10 mouse cellular contexts compared by ENCODE assay signal in genomic region chr1:172594495-172594894, GRCm38 (mm10). TPM values are rescaled to one million over a fixed set of nuclear protein-coding genes. Genes with fewer than 3 reads are reported as not detected.
DNase-seq lines count a peak whose midpoint lies in the region; ATAC-seq and TF ChIP-seq lines count a peak whose summit lies in the region.
"Had no signal": no experiment of that assay in that cellular context is flagged by ENCODE, and none has a peak within 500 bp of the region (broad histone marks: within the 10 kb centered on the region; RNA-seq: fewer than 3 reads in every experiment).

No protein-coding gene starts in this region.

- H3K4me2 ChIP-seq in hindbrain, postnatal 0 days (ENCODE audit: low read depth, low read length): no peak overlapping the region

- no peaks in the 10 kb centered on the region for H3K27me3 ChIP-seq in thymus, adult 2 months (ENCODE audit: control insufficient read depth, insufficient read depth, low read length)
- H3K27me3 ChIP-seq in hindbrain, postnatal 0 days (ENCODE audit: insufficient read depth, low read length): no peaks in the 10 kb centered on the region

- no peak for TF ChIP-seq CTCF in thymus, adult 2 months (IDR thresholded peaks at IDR 0.05; ENCODE audit: borderline replicate concordance, control insufficient read depth, extremely low read depth, insufficient read depth, low read length, poor library complexity)
- TF ChIP-seq CTCF in hindbrain, postnatal 0 days (IDR thresholded peaks at IDR 0.05; ENCODE audit: low read depth): peak; percentile 80

- ATAC-seq in hindbrain, postnatal 0 days: peak; percentile 64; the same call in 1 of the 2 replicates
- peak; percentile 69 for ATAC-seq in megakaryocyte-erythroid progenitor cell, adult 5-6 weeks (replicated peaks; ENCODE audit: low FRiP score, low TSS enrichment, poor library complexity, severe bottlenecking)
- no peak for ATAC-seq in erythroid progenitor cell, adult 5-6 weeks (replicated peaks; ENCODE audit: low FRiP score, poor library complexity, severe bottlenecking)

- no peak for TF ChIP-seq POLR2A in thymus, adult 2 months (IDR thresholded peaks at IDR 0.05; ENCODE audit: control insufficient read depth, extremely low read depth, insufficient read depth, low read length, poor library complexity)

- H3K9ac ChIP-seq in hindbrain, postnatal 0 days (replicated peaks; ENCODE audit: low read length): no peak overlapping the region

- no peaks in the 10 kb centered on the region for H3K36me3 ChIP-seq in thymus, adult 2 months (ENCODE audit: control insufficient read depth, insufficient read depth, low read length)
- no peaks in the 10 kb centered on the region for H3K36me3 ChIP-seq in hindbrain, postnatal 0 days (ENCODE audit: insufficient read depth, low read length)

- no peak overlapping the region for H3K27ac ChIP-seq in thymus, adult 2 months (ENCODE audit: control insufficient read depth, insufficient read depth, low read length)
- H3K27ac ChIP-seq in hindbrain, postnatal 0 days: no peak overlapping the region

- H3K4me1 ChIP-seq in thymus, adult 2 months (replicated peaks; ENCODE audit: control insufficient read depth, insufficient read depth, low read length): peaks cover 4% of the 10 kb centered on the region
- H3K4me1 ChIP-seq in hindbrain, postnatal 0 days (ENCODE audit: insufficient read depth, low read length): no peaks in the 10 kb centered on the region

- DNase-seq in heart, adult 11 months: peak; percentile 87
- DNase-seq in heart, adult 9 months (ENCODE audit: low spot score in 2 of 2): no peak
- DNase-seq in thymus, adult 2 months: peak; percentile 22
- no peak for DNase-seq in thymus, adult 18-20 months
- DNase-seq in c-Kit-positive CD71-negative TER-119-negative erythroid progenitor cells, embryonic 14.5 days (ENCODE audit: low read depth): peak; percentile 20
- peak; percentile 66 for DNase-seq in hindbrain, postnatal 0 days (ENCODE audit: low spot score)

- no peak overlapping the region for H3K4me3 ChIP-seq in thymus, adult 2 months (ENCODE audit: control insufficient read depth, insufficient read depth, low read length)
- no peak overlapping the region for H3K4me3 ChIP-seq in hindbrain, postnatal 0 days (ENCODE audit: low read length)

- no peaks in the 10 kb centered on the region for H3K9me3 ChIP-seq in hindbrain, postnatal 0 days (ENCODE audit: low read length)

RNA-seq across cellular contexts. Expression of gene Slamf8, which starts 4.1 kb away (rescaled TPM):
- polyA plus RNA-seq in thymus, adult 2 months (2012; rRNA removed): 7.2 and 10.9 TPM in 2 replicates
- 0.11 TPM in 1 of 2 replicates, not detected in the other for total RNA-seq in hindbrain, postnatal 0 days (2014; rRNA removed)
- 0.14 TPM in 1 of 2 replicates, not detected in the other for polyA plus RNA-seq in hindbrain, postnatal 0 days (2015; fragmentation: Nextera tagmentation; extraction: Ambion mirVana)
- total RNA-seq in megakaryocyte-erythroid progenitor cell, adult 5-6 weeks (2014; fragmentation: Nextera tagmentation): not detected in 2 replicates
- not detected in 2 replicates for total RNA-seq in megakaryocyte-erythroid progenitor cell, adult 5-6 weeks (2017)
- total RNA-seq in erythroid progenitor cell, adult 5-6 weeks (2015; ENCODE audit: low replicate concordance): 4.3 TPM in 1 of 2 replicates, not detected in the other
- 0.30 and 2.1 TPM in 2 replicates for total RNA-seq in erythroid progenitor cell, adult 5-6 weeks (2017; ENCODE audit: low replicate concordance)
- total RNA-seq: left cerebral cortex, postnatal 36 days had no signal

RNA-seq across cellular contexts. Expression of gene Fcrl6, which starts 7.9 kb away (rescaled TPM):
- polyA plus RNA-seq in thymus, adult 2 months (2012; rRNA removed): not detected in 2 replicates
- total RNA-seq in hindbrain, postnatal 0 days (2014; rRNA removed): 0.18 TPM in 1 of 2 replicates, not detected in the other
- polyA plus RNA-seq in hindbrain, postnatal 0 days (2015; fragmentation: Nextera tagmentation; extraction: Ambion mirVana): not detected in 2 replicates
- not detected in 2 replicates for total RNA-seq in megakaryocyte-erythroid progenitor cell, adult 5-6 weeks (2014; fragmentation: Nextera tagmentation)
- not detected in 2 replicates for total RNA-seq in megakaryocyte-erythroid progenitor cell, adult 5-6 weeks (2017)
- not detected in 2 replicates for total RNA-seq in erythroid progenitor cell, adult 5-6 weeks (2015; ENCODE audit: low replicate concordance)
- not detected in 2 replicates for total RNA-seq in erythroid progenitor cell, adult 5-6 weeks (2017; ENCODE audit: low replicate concordance)
- total RNA-seq: left cerebral cortex, postnatal 36 days had no signal
- polyA plus RNA-seq: stomach, embryonic 16.5 days had no signal

RNA-seq across cellular contexts. Expression of gene Dusp23, which starts 38.3 kb away (rescaled TPM):
- 14.2 and 16.1 TPM in 2 replicates for polyA plus RNA-seq in thymus, adult 2 months (2012; rRNA removed)
- total RNA-seq in hindbrain, postnatal 0 days (2014; rRNA removed): 2.4 and 3.8 TPM in 2 replicates
- polyA plus RNA-seq in hindbrain, postnatal 0 days (2015; fragmentation: Nextera tagmentation; extraction: Ambion mirVana): 8.8 and 9.0 TPM in 2 replicates
- 2.7 and 8.0 TPM in 2 replicates for total RNA-seq in megakaryocyte-erythroid progenitor cell, adult 5-6 weeks (2014; fragmentation: Nextera tagmentation)
- 0.76 and 1.6 TPM in 2 replicates for total RNA-seq in megakaryocyte-erythroid progenitor cell, adult 5-6 weeks (2017)
- 2.2 and 10.5 TPM in 2 replicates for total RNA-seq in erythroid progenitor cell, adult 5-6 weeks (2015; ENCODE audit: low replicate concordance)
- 1.4 TPM in 1 of 2 replicates, not detected in the other for total RNA-seq in erythroid progenitor cell, adult 5-6 weeks (2017; ENCODE audit: low replicate concordance)

RNA-seq across cellular contexts. Expression of gene Vsig8, which starts 38.8 kb away (rescaled TPM):
- 1.8 and 1.9 TPM in 2 replicates for polyA plus RNA-seq in thymus, adult 2 months (2012; rRNA removed)
- 1.9 and 2.9 TPM in 2 replicates for total RNA-seq in hindbrain, postnatal 0 days (2014; rRNA removed)
- 1.9 and 2.0 TPM in 2 replicates for polyA plus RNA-seq in hindbrain, postnatal 0 days (2015; fragmentation: Nextera tagmentation; extraction: Ambion mirVana)
- total RNA-seq in megakaryocyte-erythroid progenitor cell, adult 5-6 weeks (2014; fragmentation: Nextera tagmentation): not detected in 2 replicates
- not detected in 2 replicates for total RNA-seq in megakaryocyte-erythroid progenitor cell, adult 5-6 weeks (2017)
- not detected in 2 replicates for total RNA-seq in erythroid progenitor cell, adult 5-6 weeks (2015; ENCODE audit: low replicate concordance)
- total RNA-seq in erythroid progenitor cell, adult 5-6 weeks (2017; ENCODE audit: low replicate concordance): not detected in 2 replicates

Comparison
In these comparisons a context has a peak if more than half of its experiments do, and no peak if none do; other contexts are left out.
1. DNase-seq: peak in heart, adult 11 months (single experiment), thymus, adult 2 months (single experiment), c-Kit-positive CD71-negative TER-119-negative erythroid progenitor cells, embryonic 14.5 days (single experiment) and hindbrain, postnatal 0 days (single experiment); none in heart, adult 9 months (0 of 2) and thymus, adult 18-20 months (0 of 2).